Mouse (Mus musculus): ENCODE data around the gene Ppcdc.

- TF ChIP-seq POLR2A (IDR thresholded peaks at IDR 0.05; ENCODE audit: borderline replicate concordance, extremely low read depth, low read depth, low read length) = no peak
- no peak for TF ChIP-seq CTCF (IDR thresholded peaks at IDR 0.05; ENCODE audit: insufficient read depth, low read length)
Measured at GRCm38 (mm10) chr9:57390869-57391268, 49.1 kb downstream of the Ppcdc start.

All from lung, adult 2 months (tissue).